Mouse (Mus musculus) midbrain, postnatal 0 days (tissue): ENCODE measurements at regions not wholly inside any gene's neighbourhood (a gene's known extent, or its start where the extent isn't known, plus 50 kb on each side); places are given as distances from the start of the nearest gene placed in this dataset.

ENCODE experiments used
- ATAC-seq: fragments of 200-750 bp; cut with Nextera tagmentation; 2 replicates; pipeline ENCODE4 v1.8.0; 2017; ENCODE audit warnings: moderate number of reproducible peaks, mild to moderate bottlenecking, moderate TSS enrichment, moderate library complexity; ENCODE audit not compliant: low FRiP score
- DNase-seq: peaks from one replicate; pipeline ENCODE4 v3.0.0-alpha.2; 2015; ENCODE audit warnings: low spot score
- H3K27ac ChIP-seq: fragments of 300-500 bp; sonication (generic); 2 replicates; pipeline ENCODE4 v1.5.1; 2014; ENCODE audit warnings: low read depth, mild to moderate bottlenecking, low read length, mixed read lengths
- H3K27me3 ChIP-seq: fragments of 300-500 bp; sonication (generic); 2 replicates; pipeline ENCODE4 v1.6.1; 2014; ENCODE audit warnings: low read length, control low read depth, mixed read lengths; ENCODE audit not compliant: insufficient read depth
- H3K36me3 ChIP-seq: fragments of 300-500 bp; sonication (generic); 2 replicates; pipeline ENCODE4 v1.6.1; 2014; ENCODE audit warnings: low read length, control low read depth, mixed read lengths; ENCODE audit not compliant: insufficient read depth
- H3K4me1 ChIP-seq: fragments of 300-500 bp; sonication (generic); 2 replicates; pipeline ENCODE4 v1.6.1; 2014; ENCODE audit warnings: mild to moderate bottlenecking, control low read depth, antibody characterized with exemption, low read length, mixed read lengths; ENCODE audit not compliant: insufficient read depth
- H3K4me2 ChIP-seq: fragments of 300-500 bp; sonication (generic); 2 replicates; pipeline ENCODE4 v1.6.1; 2014; ENCODE audit warnings: low read depth, mild to moderate bottlenecking, low read length, mixed read lengths; ENCODE audit not compliant: poor library complexity, severe bottlenecking
- H3K4me3 ChIP-seq: fragments of 300-500 bp; sonication (generic); 2 replicates; pipeline ENCODE4 v1.5.1; 2014; ENCODE audit warnings: low read depth, mild to moderate bottlenecking, low read length, moderate library complexity
- H3K9ac ChIP-seq: fragments of 300-500 bp; sonication (generic); replicated peaks from 2 replicates; pipeline ENCODE4 v1.6.1; 2014; ENCODE audit warnings: mild to moderate bottlenecking, low read length, moderate library complexity, mixed read lengths; ENCODE audit not compliant: poor library complexity, severe bottlenecking
- H3K9me3 ChIP-seq: fragments of 300-500 bp; sonication (generic); 2 replicates; pipeline ENCODE4 v1.6.1; 2016; ENCODE audit warnings: low read length, control low read depth
- CTCF ChIP-seq: IDR thresholded peaks from 2 replicates; pipeline ENCODE4 v1.5.1; 2016; ENCODE audit warnings: antibody characterized with exemption, mild to moderate bottlenecking
- WGBS: fragments of 180-500 bp; shearing (Covaris S2); extraction: QIAGEN DNeasy Blood & Tissue Kit; methylation state at CpG from one replicate; pipeline ENCODE4 v1.1.7; 2014; 5-methylcytosine and 5-hydroxymethylcytosine counted together

DNA sequence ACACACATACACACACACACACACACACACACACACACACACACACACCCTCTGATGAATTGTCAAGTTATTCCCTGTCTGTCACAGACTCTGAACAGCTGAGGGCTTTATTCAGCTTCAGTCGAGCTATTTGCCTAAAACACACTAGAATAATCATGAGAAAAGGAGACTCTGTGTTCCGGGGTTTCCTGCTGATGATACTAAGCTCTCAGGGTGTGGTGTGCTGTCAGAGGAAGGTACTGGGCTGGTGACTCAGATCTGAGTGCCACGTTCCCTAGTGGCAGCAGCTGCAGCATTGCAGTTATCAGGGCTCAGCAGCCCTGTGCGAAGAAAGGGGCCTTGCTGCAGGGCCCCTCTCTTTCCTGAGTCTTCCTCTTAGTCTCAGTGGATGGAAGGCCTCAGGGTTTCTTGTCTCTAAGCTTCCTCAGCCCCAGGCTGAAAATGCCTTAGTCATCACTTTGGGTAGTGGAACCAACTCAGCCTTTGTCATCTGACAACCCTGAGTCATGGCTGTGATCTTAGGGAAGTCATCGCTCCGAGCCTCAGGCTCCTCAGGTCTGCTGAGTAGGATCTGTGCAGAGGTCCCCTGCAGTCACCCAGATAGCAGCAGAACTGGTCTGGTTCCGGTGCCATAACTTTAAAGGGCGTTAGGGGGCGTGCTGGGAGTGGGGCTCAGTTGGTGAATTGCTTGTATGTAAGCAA is 106.8 kb upstream of the Lrfn2 start:
- no peak overlapping the region for H3K4me3 ChIP-seq
- 51% methylated on average over 9 of the region's 9 CpGs for WGBS
- H3K36me3 ChIP-seq = no peaks in the 10 kb centered on the region
- H3K27ac ChIP-seq = no peak overlapping the region; the same call in 1 of the 2 replicates
- H3K27me3 ChIP-seq = no peaks in the 10 kb centered on the region
- ATAC-seq (no peak), DNase-seq (no peak)
- H3K9me3 ChIP-seq = no peaks in the 10 kb centered on the region
- no peak overlapping the region for H3K4me2 ChIP-seq
- no peak for TF ChIP-seq CTCF
- no peak overlapping the region for H3K9ac ChIP-seq
- peaks cover 4% of the 10 kb centered on the region; the same call in 1 of the 2 replicates for H3K4me1 ChIP-seq

DNA sequence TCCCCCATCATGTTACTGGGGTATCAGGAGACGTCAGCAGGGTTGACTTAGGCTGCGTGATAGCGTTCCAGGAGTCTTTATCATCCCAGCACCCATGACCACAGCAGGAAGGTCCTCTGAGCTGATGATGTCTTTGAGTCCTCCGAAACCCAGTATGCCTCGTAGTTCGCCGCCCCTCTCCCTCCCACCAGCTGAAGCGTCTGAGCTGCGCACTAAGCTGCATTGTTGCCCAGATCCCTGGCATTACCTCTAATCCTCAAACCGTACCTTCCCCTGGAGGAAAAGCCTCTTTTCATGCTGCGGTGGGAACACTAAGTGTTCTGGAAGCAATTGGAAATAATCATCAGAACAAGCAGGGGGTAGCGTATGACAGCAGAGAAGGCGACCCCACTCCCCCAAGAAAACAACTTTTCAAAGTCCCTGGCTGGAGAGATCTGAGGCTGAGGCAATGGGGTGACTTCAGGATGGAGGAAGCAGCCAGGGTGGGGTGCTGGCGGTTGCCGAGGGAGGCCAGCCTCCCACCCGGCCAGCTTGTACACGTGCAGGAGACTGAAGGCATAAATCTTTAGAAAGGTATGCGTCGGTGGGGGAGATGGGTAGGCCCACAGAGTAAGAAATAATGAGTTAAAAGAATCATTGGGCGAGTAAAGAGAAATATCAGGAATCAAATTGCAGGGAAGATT is 93.7 kb upstream of the Lrfn2 start:
- no peak for DNase-seq
- Histone ChIP-seq H3K27me3 (no peaks in the 10 kb centered on the region), H3K4me1 (no peaks in the 10 kb centered on the region), H3K36me3 (no peaks in the 10 kb centered on the region), H3K9ac (no peak overlapping the region), H3K4me3 (no peak overlapping the region), H3K4me2 (no peak overlapping the region), H3K9me3 (no peaks in the 10 kb centered on the region), H3K27ac (no peak overlapping the region)
- TF ChIP-seq CTCF = no peak
- no peak for ATAC-seq
- 27% methylated on average over 20 of the region's 20 CpGs for WGBS

DNA sequence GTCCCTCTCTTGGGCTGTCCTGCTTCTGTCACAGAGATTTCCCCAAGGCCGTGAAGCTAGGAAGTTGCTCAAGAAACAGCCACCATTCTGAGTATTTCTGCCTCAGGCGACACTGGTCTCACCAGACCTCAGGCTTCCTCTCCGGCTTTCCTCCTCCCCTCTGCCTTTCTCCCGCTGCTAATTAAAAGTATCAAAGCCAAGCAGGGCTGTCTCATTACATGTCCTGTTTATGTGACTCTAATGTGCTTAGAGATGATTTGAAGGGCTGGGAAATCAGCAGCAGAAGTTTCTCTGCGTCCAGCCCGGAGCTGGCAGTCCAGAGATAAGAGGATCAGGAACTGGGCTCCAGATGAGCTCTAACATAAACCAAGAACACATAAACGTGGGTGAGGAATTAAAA is 84.3 kb upstream of the Lrfn2 start:
- Histone ChIP-seq H3K9me3 (no peaks in the 10 kb centered on the region), H3K4me2 (no peak overlapping the region), H3K27me3 (no peaks in the 10 kb centered on the region), H3K36me3 (no peaks in the 10 kb centered on the region), H3K4me1 (no peaks in the 10 kb centered on the region), H3K9ac (no peak overlapping the region), H3K4me3 (no peak overlapping the region), H3K27ac (no peak overlapping the region)
- 36% methylated on average over 7 of the region's 7 CpGs for WGBS
- no peak for TF ChIP-seq CTCF
- ATAC-seq (no peak), DNase-seq (no peak)

GRCm38 (mm10) chr17:48850910-48851309 is 81.3 kb upstream of the Lrfn2 start:
- Histone ChIP-seq H3K4me2 (no peak overlapping the region), H3K4me3 (no peak overlapping the region), H3K9ac (no peak overlapping the region), H3K4me1 (no peaks in the 10 kb centered on the region), H3K9me3 (no peaks in the 10 kb centered on the region), H3K27me3 (no peaks in the 10 kb centered on the region), H3K27ac (no peak overlapping the region), H3K36me3 (no peaks in the 10 kb centered on the region)
- no peak for ATAC-seq
- no peak for TF ChIP-seq CTCF
- no peak for DNase-seq

DNA sequence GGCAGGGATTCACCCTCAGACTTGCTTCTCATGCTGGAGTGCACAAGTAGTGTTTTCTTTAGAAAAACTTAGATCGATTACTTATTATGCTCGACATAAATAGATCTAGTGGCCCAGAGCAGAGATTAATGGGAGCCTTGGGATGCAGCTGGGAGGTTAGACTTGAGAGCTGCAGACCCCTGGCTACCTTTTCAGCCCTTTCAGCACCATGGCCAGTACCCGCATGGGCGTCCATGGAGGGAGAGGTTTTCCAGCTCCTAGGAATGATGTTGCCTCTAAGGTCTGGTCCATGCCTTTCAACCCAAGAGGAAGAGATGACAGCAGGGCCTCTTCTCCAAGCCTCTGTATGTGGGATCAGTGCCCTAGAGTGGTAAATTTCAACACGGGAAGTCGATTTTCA is 73.3 kb upstream of the Lrfn2 start:
- no peak overlapping the region for H3K4me3 ChIP-seq
- WGBS = 59% methylated on average over 6 of the region's 6 CpGs
- no peak for DNase-seq

DNA sequence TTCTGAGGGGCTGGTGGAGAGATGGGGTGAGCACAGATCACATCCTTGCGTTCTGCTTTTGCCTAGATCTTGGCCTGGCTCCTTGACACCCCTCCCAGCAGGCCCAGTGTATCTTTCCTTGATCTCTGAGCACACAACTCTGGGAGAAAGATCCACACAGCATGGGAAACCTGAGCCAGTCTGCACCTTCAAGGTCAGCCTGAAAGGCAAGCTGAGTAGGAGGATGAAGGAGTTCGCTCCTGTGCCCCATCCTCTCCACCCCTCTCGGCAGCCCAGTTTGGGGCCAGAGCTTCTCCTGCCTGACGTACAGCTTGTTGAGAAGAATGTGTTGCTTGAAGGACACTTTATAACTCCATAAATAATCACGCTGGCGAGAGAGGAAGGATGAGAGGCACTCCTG is 61.7 kb upstream of the Lrfn2 start:
- H3K9me3 ChIP-seq = no peaks in the 10 kb centered on the region
- TF ChIP-seq CTCF = no peak
- no peak overlapping the region for H3K4me3 ChIP-seq
- no peak overlapping the region for H3K9ac ChIP-seq
- H3K27me3 ChIP-seq = no peaks in the 10 kb centered on the region
- H3K36me3 ChIP-seq = no peaks in the 10 kb centered on the region
- 61% methylated on average over 6 of the region's 6 CpGs for WGBS
- H3K27ac ChIP-seq = no peak overlapping the region
- H3K4me2 ChIP-seq = no peak overlapping the region
- no peak for ATAC-seq
- H3K4me1 ChIP-seq = no peaks in the 10 kb centered on the region
- DNase-seq = no peak

More for the DNA sequence above, 73.3 kb upstream of the Lrfn2 start:
- Histone ChIP-seq H3K27ac (no peak overlapping the region), H3K27me3 (no peaks in the 10 kb centered on the region), H3K9ac (no peak overlapping the region), H3K4me1 (no peaks in the 10 kb centered on the region), H3K36me3 (no peaks in the 10 kb centered on the region), H3K4me2 (no peak overlapping the region), H3K9me3 (no peaks in the 10 kb centered on the region)
- no peak for ATAC-seq
- no peak for TF ChIP-seq CTCF
